Mouse (Mus musculus): Measurements from ENCODE around the gene Elp1. TPM values are rescaled to one million over a fixed set of nuclear protein-coding genes. Genes with fewer than 3 reads are reported as not detected.

The Elp1 gene
- polyA plus RNA-seq (2012; ENCODE audit: insufficient read depth, low replicate concordance), result 2.7 and 2.9 TPM in 2 replicates

- H3K36me3 ChIP-seq (replicated peaks; ENCODE audit: low read length), result peaks cover 61% of the 10 kb centered on the region
- H3K27me3 ChIP-seq (replicated peaks), result no peaks in the 10 kb centered on the region
- H3K4me3 ChIP-seq (replicated peaks), result peak within 1 kb of the TSS; percentile 93
- peaks cover 32% of the 10 kb centered on the region for H3K4me1 ChIP-seq
- TF ChIP-seq FLI1 (IDR thresholded peaks at IDR 0.05; ENCODE audit: low read length) (no peak), GATA1 (IDR thresholded peaks at IDR 0.05; ENCODE audit: borderline replicate concordance, low read length) (no peak)
- no peaks in the 10 kb centered on the region for H3K9me3 ChIP-seq
These were observed at the start of gene Elp1, which contains the start of gene Fam206a for GRCm38 (mm10) chr4:56801907-56802668. Gene Elp1 (minus strand): TSS chr4:56802331. Gene Fam206a (plus strand): TSS chr4:56802345.

GRCm38 (mm10) chr4:56850724-56851123 lies 48.6 kb upstream of the Elp1 start:
- TF ChIP-seq GATA1 (IDR thresholded peaks at IDR 0.05; ENCODE audit: borderline replicate concordance, low read length), result no peak
- TF ChIP-seq FLI1 (IDR thresholded peaks at IDR 0.05; ENCODE audit: low read length), result no peak
- H3K4me3 ChIP-seq (replicated peaks), result no peak overlapping the region
- H3K27me3 ChIP-seq (replicated peaks), result no peaks in the 10 kb centered on the region
- no peaks in the 10 kb centered on the region for H3K9me3 ChIP-seq
- peaks cover 44% of the 10 kb centered on the region for H3K36me3 ChIP-seq (replicated peaks; ENCODE audit: low read length)
- peaks cover 32% of the 10 kb centered on the region for H3K4me1 ChIP-seq

GRCm38 (mm10) chr4:56848044-56848443 lies 45.9 kb upstream of the Elp1 start:
- Histone ChIP-seq H3K27me3 (replicated peaks) (no peaks in the 10 kb centered on the region), H3K4me1 (peaks cover 39% of the 10 kb centered on the region), H3K9me3 (peaks cover 7% of the 10 kb centered on the region; the same call in 1 of the 2 replicates), H3K36me3 (replicated peaks; ENCODE audit: low read length) (peaks cover 59% of the 10 kb centered on the region), H3K4me3 (replicated peaks) (no peak overlapping the region)
- no peak for TF ChIP-seq FLI1 (IDR thresholded peaks at IDR 0.05; ENCODE audit: low read length)
- TF ChIP-seq GATA1 (IDR thresholded peaks at IDR 0.05; ENCODE audit: borderline replicate concordance, low read length), result no peak

GRCm38 (mm10) chr4:56847400-56847799 lies 45.3 kb upstream of the Elp1 start:
- Histone ChIP-seq H3K4me1 (peaks cover 44% of the 10 kb centered on the region), H3K36me3 (replicated peaks; ENCODE audit: low read length) (peaks cover 64% of the 10 kb centered on the region), H3K27me3 (replicated peaks) (no peaks in the 10 kb centered on the region), H3K4me3 (replicated peaks) (no peak overlapping the region), H3K9me3 (peaks cover 7% of the 10 kb centered on the region; the same call in 1 of the 2 replicates)
- TF ChIP-seq GATA1 (IDR thresholded peaks at IDR 0.05; ENCODE audit: borderline replicate concordance, low read length), result no peak
- no peak for TF ChIP-seq FLI1 (IDR thresholded peaks at IDR 0.05; ENCODE audit: low read length)

- Histone ChIP-seq H3K4me1 (peaks cover 34% of the 10 kb centered on the region), H3K9me3 (peaks cover 7% of the 10 kb centered on the region; the same call in 1 of the 2 replicates), H3K36me3 (replicated peaks; ENCODE audit: low read length) (peaks cover 78% of the 10 kb centered on the region), H3K4me3 (replicated peaks) (no peak overlapping the region), H3K27me3 (replicated peaks) (no peaks in the 10 kb centered on the region)
- TF ChIP-seq GATA1 (IDR thresholded peaks at IDR 0.05; ENCODE audit: borderline replicate concordance, low read length), result no peak
- no peak for TF ChIP-seq FLI1 (IDR thresholded peaks at IDR 0.05; ENCODE audit: low read length)
These were observed 43.9 kb upstream of the Elp1 start for GRCm38 (mm10) chr4:56845896-56846533.

- TF ChIP-seq GATA1 (IDR thresholded peaks at IDR 0.05; ENCODE audit: borderline replicate concordance, low read length) (no peak), FLI1 (IDR thresholded peaks at IDR 0.05; ENCODE audit: low read length) (no peak)
- H3K27me3 ChIP-seq (replicated peaks), result no peaks in the 10 kb centered on the region
- H3K4me1 ChIP-seq, result peaks cover 29% of the 10 kb centered on the region
- H3K9me3 ChIP-seq, result peaks cover 7% of the 10 kb centered on the region; the same call in 1 of the 2 replicates
- peaks cover 85% of the 10 kb centered on the region for H3K36me3 ChIP-seq (replicated peaks; ENCODE audit: low read length)
- H3K4me3 ChIP-seq (replicated peaks), result no peak overlapping the region
These were observed 42.8 kb upstream of the Elp1 start for GRCm38 (mm10) chr4:56844911-56845310.

- Histone ChIP-seq H3K4me3 (replicated peaks) (no peak overlapping the region), H3K27me3 (replicated peaks) (no peaks in the 10 kb centered on the region), H3K36me3 (replicated peaks; ENCODE audit: low read length) (peaks cover 86% of the 10 kb centered on the region), H3K4me1 (peaks cover 29% of the 10 kb centered on the region), H3K9me3 (peaks cover 7% of the 10 kb centered on the region; the same call in 1 of the 2 replicates)
- TF ChIP-seq GATA1 (IDR thresholded peaks at IDR 0.05; ENCODE audit: borderline replicate concordance, low read length), result no peak
- no peak for TF ChIP-seq FLI1 (IDR thresholded peaks at IDR 0.05; ENCODE audit: low read length)
These were observed 41.8 kb upstream of the Elp1 start for GRCm38 (mm10) chr4:56843963-56844362.

- H3K36me3 ChIP-seq (replicated peaks; ENCODE audit: low read length), result peaks cover 92% of the 10 kb centered on the region
- TF ChIP-seq FLI1 (IDR thresholded peaks at IDR 0.05; ENCODE audit: low read length) (no peak), GATA1 (IDR thresholded peaks at IDR 0.05; ENCODE audit: borderline replicate concordance, low read length) (no peak)
- H3K4me3 ChIP-seq (replicated peaks), result no peak overlapping the region
These were observed 40.4 kb upstream of the Elp1 start for GRCm38 (mm10) chr4:56842501-56842900.

GRCm38 (mm10) chr4:56840297-56840696 lies 38.2 kb upstream of the Elp1 start:
- Histone ChIP-seq H3K9me3 (peaks cover 7% of the 10 kb centered on the region; the same call in 1 of the 2 replicates), H3K4me1 (peaks cover 15% of the 10 kb centered on the region), H3K4me3 (replicated peaks) (no peak overlapping the region), H3K36me3 (replicated peaks; ENCODE audit: low read length) (peaks cover 88% of the 10 kb centered on the region), H3K27me3 (replicated peaks) (no peaks in the 10 kb centered on the region)
- no peak for TF ChIP-seq FLI1 (IDR thresholded peaks at IDR 0.05; ENCODE audit: low read length)
- no peak for TF ChIP-seq GATA1 (IDR thresholded peaks at IDR 0.05; ENCODE audit: borderline replicate concordance, low read length)

More at GRCm38 (mm10) chr4:56842501-56842900, 40.4 kb upstream of the Elp1 start:
- H3K4me1 ChIP-seq, result peaks cover 27% of the 10 kb centered on the region
- peaks cover 7% of the 10 kb centered on the region; the same call in 1 of the 2 replicates for H3K9me3 ChIP-seq
- no peaks in the 10 kb centered on the region for H3K27me3 ChIP-seq (replicated peaks)

- H3K27me3 ChIP-seq (replicated peaks), result no peaks in the 10 kb centered on the region
- TF ChIP-seq GATA1 (IDR thresholded peaks at IDR 0.05; ENCODE audit: borderline replicate concordance, low read length) (no peak), FLI1 (IDR thresholded peaks at IDR 0.05; ENCODE audit: low read length) (no peak)
- no peaks in the 10 kb centered on the region for H3K9me3 ChIP-seq
- H3K36me3 ChIP-seq (replicated peaks; ENCODE audit: low read length), result peaks cover 91% of the 10 kb centered on the region
- peaks cover 1% of the 10 kb centered on the region; the same call in 1 of the 2 replicates for H3K4me1 ChIP-seq
- no peak overlapping the region for H3K4me3 ChIP-seq (replicated peaks)
These were observed 35.5 kb upstream of the Elp1 start for GRCm38 (mm10) chr4:56837661-56838060.
